Mouse (Mus musculus): ENCODE measurements around the gene Csnk1d.
A peak's percentile ranks its signal among the peaks of the same experiment; 100 is the strongest.

Csnk1d gene

DNA sequence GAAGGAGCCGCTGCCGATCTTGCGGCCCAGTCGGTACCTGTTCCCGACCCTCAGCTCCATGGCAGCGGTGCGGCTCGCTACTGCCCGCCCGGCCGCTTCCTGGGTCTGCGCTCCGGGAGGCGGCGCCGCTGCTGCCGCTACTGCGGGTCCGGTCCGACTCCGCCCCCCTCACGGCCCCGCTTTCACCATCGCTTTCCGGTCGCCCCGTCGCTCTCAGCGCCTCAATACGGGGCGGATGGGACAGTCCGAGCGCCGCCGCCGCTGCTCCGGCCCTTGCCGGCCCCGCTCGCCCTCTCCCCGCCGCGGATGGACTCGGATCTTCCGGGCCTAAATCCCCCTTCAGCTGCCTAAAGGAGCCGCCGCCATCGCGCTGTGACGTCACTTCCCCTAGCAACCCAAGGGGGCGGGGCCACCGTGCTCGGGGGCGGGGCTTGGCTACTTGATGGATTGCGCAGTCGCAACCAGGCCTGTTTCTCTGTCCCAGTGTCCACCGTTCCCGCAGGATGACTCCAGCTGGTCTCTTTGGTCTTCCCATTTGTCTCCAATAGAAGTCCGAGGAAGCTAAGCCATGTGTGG, at the start of gene Csnk1d:
Gene Csnk1d, minus strand, starts transcription at position 380 of the 576 bp plus-strand sequence.
- DNase-seq (ENCODE audit: low spot score) = peak; percentile 92

DNA sequence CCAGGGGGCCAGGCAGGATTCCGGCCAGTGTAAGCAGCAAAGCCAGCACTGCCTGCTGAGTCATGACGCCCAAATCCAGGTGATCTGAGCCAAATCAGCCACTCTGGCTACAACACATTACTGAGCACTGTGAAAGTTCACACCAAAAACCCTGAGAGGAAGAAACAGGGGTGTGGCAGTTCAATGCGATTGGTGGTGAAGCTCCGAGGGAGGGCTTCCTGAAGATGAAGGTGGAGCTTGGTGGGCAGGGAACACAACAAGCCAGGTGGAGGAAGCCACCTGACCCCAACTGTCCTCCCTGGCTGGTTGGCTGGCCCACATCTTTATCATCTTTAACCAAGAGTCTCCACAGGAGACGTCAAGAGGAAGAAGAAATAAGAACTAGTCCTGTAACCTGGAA, 48.2 kb upstream of the Csnk1d start, which contains the start of gene Cd7:
Gene Cd7, minus strand, starts transcription at position 117 of the 400 bp plus-strand sequence.
- DNase-seq (ENCODE audit: low spot score) = no peak

DNA sequence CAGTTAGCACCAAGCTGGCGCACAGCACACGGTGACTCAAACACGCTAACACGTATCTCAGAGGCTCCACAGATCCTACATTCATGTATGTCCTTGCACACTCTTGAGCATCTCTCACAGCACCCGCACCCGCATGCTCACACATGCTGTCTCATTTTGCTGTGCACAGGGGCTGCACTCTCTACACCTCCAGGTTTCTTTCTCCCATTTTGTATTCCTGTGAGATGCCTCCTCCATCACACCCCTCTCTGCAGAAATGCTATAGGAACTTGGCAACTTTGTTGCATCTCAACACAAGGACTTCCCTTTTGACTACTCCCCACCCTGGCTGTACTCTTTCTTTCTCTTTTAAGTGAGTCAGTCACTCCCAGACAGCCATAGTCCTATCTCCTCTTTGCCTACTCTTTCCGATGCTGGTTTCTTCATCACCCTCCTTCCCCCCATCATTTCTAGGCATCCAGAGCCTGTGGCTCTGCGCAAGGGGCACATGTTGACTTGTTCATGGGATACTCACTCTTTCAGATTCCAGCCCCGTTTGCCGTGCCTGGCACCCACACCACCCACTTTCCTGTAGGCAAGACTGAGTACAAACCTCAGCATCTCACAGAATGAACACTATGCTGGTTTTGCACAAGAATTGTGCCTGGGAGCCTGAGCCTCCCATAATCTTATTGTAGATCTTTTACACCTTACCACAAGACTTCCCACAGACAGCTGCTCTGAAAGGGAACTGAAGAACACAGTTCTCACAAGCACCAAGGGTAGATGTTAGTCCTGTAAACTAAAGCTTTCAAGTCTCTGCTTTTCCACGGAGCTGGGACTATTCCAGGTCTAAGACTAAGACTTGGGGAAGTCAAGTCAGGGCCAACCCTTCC, 47.5 kb upstream of the Csnk1d start:
- no peak for DNase-seq (ENCODE audit: low spot score)

DNA sequence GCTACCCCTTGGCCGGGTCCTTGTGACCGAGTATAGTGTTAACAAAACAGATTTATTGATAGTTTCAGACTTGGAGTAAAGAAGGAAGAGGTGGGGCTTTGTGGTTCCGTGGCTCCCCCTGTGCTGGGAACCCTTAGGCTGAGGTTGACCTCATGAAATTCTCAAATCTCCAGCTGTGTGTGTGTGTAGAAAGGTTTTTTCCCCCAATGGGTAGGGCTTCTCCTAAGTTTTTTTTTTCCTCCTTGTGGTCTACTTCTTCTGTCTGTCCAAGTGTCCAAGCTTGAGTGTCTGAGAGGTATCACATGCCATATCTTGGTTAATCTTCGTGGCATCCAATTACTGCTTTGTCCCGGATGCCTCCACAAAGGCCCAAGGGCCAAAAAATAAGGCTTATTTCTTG, 42.0 kb upstream of the Csnk1d start:
- no peak for DNase-seq (ENCODE audit: low spot score)

- no peak for DNase-seq (ENCODE audit: low spot score)
Measured at GRCm38 (mm10) chr11:121027259-121027658, 36.1 kb upstream of the Csnk1d start.

- no peak for DNase-seq (ENCODE audit: low spot score)
Measured at GRCm38 (mm10) chr11:121024163-121024562, 33.0 kb upstream of the Csnk1d start.

GRCm38 (mm10) chr11:121019501-121019900, 28.4 kb upstream of the Csnk1d start:
- no peak for DNase-seq (ENCODE audit: low spot score)

DNA sequence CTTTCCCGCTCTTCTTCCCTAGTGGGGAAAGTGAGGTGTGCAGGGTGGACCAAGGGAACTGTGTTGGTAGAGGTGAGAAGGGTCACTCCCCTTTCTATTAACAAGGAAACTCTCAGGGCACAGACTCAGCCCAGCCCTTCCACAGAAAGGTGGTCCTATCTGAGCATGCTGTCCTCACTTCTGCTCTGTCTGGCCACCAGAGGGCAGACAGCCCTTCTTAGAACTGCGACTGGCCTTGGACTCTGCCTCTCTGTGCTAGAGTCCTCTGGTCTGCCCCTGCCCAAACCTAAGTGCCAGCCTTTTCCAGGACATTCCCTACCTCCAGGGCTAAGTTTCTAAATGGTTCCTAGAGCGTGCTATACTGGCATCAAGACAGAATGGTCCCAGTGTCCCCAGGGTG, 26.6 kb upstream of the Csnk1d start:
- peak; percentile 58 for DNase-seq (ENCODE audit: low spot score)

DNA sequence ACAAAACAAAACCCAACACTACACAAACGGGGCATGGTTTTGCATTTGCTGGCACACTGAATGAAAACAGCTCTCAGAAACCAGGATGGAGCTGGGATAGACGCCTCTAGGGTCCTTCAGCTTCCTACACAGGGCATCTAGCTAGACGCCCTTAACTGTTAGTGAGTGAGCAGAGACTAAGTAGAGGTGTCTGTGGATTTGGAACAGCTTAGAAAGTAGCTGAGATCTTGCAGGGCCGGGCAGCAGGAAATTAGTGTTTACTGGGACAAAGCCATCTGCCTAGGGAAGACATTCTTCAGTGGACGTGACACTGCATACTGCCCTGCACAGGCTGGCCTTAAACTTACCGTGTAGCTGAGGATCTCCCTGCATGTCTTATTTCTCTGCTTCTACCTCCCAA, 24.3 kb upstream of the Csnk1d start:
- no peak for DNase-seq (ENCODE audit: low spot score)

GRCm38 (mm10) chr11:121014896-121015300, 23.8 kb upstream of the Csnk1d start:
- DNase-seq (ENCODE audit: low spot score) = no peak

DNA sequence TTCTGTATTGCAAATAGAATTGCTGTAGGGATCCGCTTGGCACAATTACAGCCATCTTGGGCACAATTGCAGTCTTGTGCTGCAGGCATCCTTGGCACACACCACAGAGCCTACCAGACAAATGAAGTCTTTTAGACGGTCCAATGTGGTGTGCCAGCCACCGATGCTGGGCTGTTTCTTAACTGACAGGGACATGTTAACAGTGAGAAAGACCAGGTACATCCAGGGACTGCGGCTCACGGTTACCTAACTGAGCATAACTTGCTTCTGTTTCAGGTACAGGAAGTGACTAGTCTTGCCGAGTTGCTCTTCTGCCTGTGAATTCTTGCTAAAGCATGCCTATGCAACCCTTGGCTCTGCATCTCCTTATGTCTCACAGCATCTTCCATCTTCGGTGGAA, 22.5 kb upstream of the Csnk1d start:
- no peak for DNase-seq (ENCODE audit: low spot score)

GRCm38 (mm10) chr11:121010044-121010755, 19.1 kb upstream of the Csnk1d start:
- DNase-seq (ENCODE audit: low spot score) = no peak

DNA sequence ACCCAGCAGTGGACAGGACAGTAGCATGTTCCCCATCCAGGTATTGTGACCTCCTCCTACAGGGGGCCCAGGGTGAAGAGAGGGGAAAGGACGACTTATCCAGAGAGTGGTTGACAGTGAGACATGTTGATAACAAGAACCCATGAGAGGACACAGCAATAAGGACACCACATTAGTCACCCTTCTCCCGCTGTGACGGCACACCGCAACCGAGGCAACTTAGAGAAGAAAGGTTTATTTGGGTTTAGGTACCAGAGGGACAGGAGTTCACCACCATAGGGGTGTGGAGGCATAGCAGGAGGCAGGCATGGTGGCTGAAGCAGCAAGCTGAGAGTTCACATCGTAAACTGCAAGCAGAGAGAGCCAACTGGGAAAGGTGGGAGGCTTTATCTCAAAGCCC, 15.1 kb upstream of the Csnk1d start:
- DNase-seq (ENCODE audit: low spot score) = no peak

GRCm38 (mm10) chr11:121004281-121004680, 13.2 kb upstream of the Csnk1d start:
- DNase-seq (ENCODE audit: low spot score) = no peak

- DNase-seq (ENCODE audit: low spot score) = no peak
Measured at GRCm38 (mm10) chr11:121001966-121002365, 10.8 kb upstream of the Csnk1d start.

GRCm38 (mm10) chr11:120994741-120995140, 3.6 kb upstream of the Csnk1d start:
- no peak for DNase-seq (ENCODE audit: low spot score)

GRCm38 (mm10) chr11:120993586-120993985, 2.5 kb upstream of the Csnk1d start:
- no peak for DNase-seq (ENCODE audit: low spot score)

DNA sequence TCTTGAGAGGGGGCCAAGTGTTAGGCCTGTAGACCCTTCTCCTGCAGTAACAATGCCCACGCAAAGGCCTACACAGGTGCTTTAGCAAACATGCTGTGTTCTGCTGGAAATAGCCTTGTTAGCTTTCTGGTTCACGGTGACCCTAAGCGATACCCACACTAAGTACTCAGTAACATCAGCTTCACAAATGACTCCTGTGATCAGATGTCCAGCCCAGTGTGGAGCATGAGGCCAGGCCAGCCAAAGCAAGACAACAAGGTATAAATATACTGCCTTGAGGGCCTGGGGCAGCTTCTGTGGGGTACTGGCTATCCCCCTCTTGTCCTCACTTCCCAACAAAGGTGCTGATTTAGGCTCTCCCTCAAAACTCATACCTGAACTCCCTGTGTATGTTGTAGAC, 1.9 kb upstream of the Csnk1d start:
- no peak for DNase-seq (ENCODE audit: low spot score)

- peak; percentile 33 for DNase-seq (ENCODE audit: low spot score)
Measured at GRCm38 (mm10) chr11:120991791-120992190, 661 bp upstream of the Csnk1d start.

DNA sequence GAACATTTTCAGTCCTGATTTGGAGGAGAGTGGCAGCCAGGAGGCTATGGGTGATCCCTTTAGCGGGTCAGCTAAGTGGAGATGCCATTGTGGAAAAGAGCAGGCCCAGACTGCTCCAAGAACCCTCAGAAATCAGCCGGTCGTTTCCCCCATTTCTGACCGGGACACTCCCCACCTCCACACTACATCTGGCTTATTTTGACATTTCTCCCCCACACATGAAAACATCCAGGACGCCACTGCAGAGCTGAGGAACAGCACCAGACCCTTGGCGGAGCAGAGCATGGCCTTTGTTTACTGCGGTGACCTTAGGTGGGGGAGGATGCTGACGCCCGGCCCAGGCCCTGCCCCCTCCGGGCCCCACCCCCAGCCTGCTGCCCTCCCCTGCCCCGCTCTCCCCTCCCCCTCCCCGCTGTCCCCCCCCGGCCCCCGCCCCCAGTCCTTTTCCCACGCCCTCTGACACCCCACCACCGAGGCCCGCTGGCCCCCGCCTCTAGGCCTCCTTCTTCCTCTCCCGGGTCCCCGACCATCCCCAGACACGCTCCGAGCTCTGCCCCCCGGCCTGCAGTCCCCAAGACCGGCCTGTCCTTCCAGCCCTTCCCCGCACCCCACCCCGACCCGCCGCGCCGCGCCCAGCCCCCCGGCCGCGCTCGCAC, 876 bp downstream of the Csnk1d start:
- DNase-seq (ENCODE audit: low spot score) = no peak

GRCm38 (mm10) chr11:120989523-120989922, 1.6 kb downstream of the Csnk1d start:
- no peak for DNase-seq (ENCODE audit: low spot score)

DNA sequence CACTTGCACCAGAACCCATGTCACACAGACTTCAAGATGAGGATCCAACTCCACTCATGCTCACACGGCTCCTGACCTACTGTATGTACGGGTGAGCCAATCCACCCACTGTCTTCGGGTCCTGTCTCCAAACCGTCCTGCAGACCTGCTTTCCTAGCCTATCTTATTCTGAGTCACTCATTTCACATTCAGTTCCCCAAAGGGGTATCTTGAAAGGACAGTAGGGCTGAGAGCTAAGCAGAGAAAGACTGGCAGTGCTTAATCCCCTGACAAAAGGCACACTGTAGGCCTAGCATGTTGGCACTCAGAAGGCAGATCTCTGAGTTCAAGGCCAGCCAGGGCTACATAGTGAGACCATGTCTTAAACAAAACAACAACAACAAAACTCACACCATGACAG, 2.7 kb downstream of the Csnk1d start:
- no peak for DNase-seq (ENCODE audit: low spot score)

All from ovary, adult 18-20 months (tissue).